Mouse (Mus musculus): ENCODE data around the gene Tln1. TPM values are rescaled to one million over a fixed set of nuclear protein-coding genes. Genes with fewer than 3 reads are reported as not detected.
A peak's percentile ranks its signal among the peaks of the same experiment; 100 is the strongest.
"Not testable (repeated sequence)": the region's sequence is repeated elsewhere in the genome, so short reads cannot be mapped to it uniquely, and the experiment has no call there.

Tln1 gene
- 42.1 and 48.8 TPM in 2 replicates for polyA plus RNA-seq (2014; fragmentation: Nextera tagmentation; extraction: Ambion mirVana)

DNA sequence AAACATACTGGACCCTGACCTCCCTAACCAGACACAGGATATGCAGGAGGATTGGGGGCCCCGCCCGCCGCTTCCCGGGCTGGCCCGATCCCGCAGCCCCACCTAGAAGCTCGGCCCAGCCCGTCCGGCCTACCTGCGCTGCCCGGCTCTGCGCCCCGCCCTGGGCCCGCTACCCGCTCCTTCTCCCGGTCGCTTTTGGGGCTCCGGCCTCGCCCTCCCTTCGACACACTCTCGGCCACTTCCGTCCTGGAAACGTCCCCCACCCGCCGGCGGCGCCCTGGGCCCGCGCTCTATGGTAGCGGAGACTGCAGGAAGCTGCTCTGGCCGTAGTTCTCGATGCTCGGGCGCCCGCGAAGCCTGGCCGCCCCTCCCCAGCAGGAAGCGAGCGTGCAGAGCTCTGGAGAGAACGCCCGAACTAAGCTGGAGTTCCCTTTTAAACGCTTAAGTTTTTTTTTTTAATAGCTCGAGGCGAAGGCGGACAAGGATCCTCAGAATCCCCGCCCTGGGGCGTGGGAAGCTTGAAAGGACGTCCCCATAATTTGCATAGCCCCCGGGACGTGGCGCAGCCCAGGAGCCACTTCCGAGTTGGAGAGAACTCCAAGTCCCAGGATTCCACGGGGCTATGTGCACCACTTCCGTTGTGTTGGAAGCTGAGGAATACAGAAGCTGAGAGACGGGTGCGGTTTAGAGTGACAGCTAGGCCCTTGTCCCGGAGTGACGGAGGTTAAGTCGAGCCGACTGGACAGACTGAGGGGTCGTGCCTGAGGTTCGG is at the start of gene Tln1, which contains the start of gene Creb3:
Tln1 (minus strand) TSS at position 695 of the 772 bp plus-strand sequence.
Creb3 (plus strand) TSS at position 336 of the 772 bp plus-strand sequence.
- under 1% methylated on average over 62 of the region's 62 CpGs for WGBS
- H3K27me3 ChIP-seq (ENCODE audit: control insufficient read depth, insufficient read depth, low read length) = no peaks in the 10 kb centered on the region
- ATAC-seq (ENCODE audit: insufficient read depth, low FRiP score, low TSS enrichment) (peak; percentile 94), DNase-seq (ENCODE audit: low spot score) (peak; percentile 95)
- H3K27ac ChIP-seq (ENCODE audit: low read depth, low read length) = peak within 1 kb of the TSS; percentile 91
- peak within 1 kb of the TSS; percentile 69 for H3K4me2 ChIP-seq (ENCODE audit: low read depth)
- H3K36me3 ChIP-seq (ENCODE audit: control insufficient read depth, insufficient read depth, low read length) = peaks cover 9% of the 10 kb centered on the region
- peaks cover 38% of the 10 kb centered on the region for H3K4me1 ChIP-seq (ENCODE audit: control insufficient read depth, insufficient read depth, low read length)
- H3K4me3 ChIP-seq (ENCODE audit: low read depth, low read length) = peak within 1 kb of the TSS; percentile 89
- H3K9me3 ChIP-seq (ENCODE audit: control insufficient read depth, low read length) = no peaks in the 10 kb centered on the region
- peak within 1 kb of the TSS; percentile 95 for H3K9ac ChIP-seq (ENCODE audit: low read length)

- no peaks in the 10 kb centered on the region for H3K4me1 ChIP-seq (ENCODE audit: control insufficient read depth, insufficient read depth, low read length)
- H3K27ac ChIP-seq (ENCODE audit: low read depth, low read length) = no peak overlapping the region
- H3K9ac ChIP-seq (ENCODE audit: low read length) = no peak overlapping the region
- DNase-seq (ENCODE audit: low spot score) (no peak), ATAC-seq (ENCODE audit: insufficient read depth, low FRiP score, low TSS enrichment) (no peak)
- H3K27me3 ChIP-seq (ENCODE audit: control insufficient read depth, insufficient read depth, low read length) = no peaks in the 10 kb centered on the region
- 80% methylated on average over 9 of the region's 9 CpGs for WGBS
- H3K9me3 ChIP-seq (ENCODE audit: control insufficient read depth, low read length) = no peaks in the 10 kb centered on the region
- no peak overlapping the region for H3K4me3 ChIP-seq (ENCODE audit: low read depth, low read length)
- no peak overlapping the region for H3K4me2 ChIP-seq (ENCODE audit: low read depth)
- H3K36me3 ChIP-seq (ENCODE audit: control insufficient read depth, insufficient read depth, low read length) = no peaks in the 10 kb centered on the region
These were observed 42.5 kb upstream of the Tln1 start for GRCm38 (mm10) chr4:43604751-43605685.

- no peak for ATAC-seq (ENCODE audit: insufficient read depth, low FRiP score, low TSS enrichment)
- H3K9ac ChIP-seq (ENCODE audit: low read length) = no peak overlapping the region
- WGBS = 63% methylated on average over 3 of the region's 3 CpGs
- DNase-seq (ENCODE audit: low spot score) = no peak
- H3K27ac ChIP-seq (ENCODE audit: low read depth, low read length) = no peak overlapping the region
- no peaks in the 10 kb centered on the region for H3K27me3 ChIP-seq (ENCODE audit: control insufficient read depth, insufficient read depth, low read length)
- no peaks in the 10 kb centered on the region for H3K9me3 ChIP-seq (ENCODE audit: control insufficient read depth, low read length)
- no peaks in the 10 kb centered on the region for H3K36me3 ChIP-seq (ENCODE audit: control insufficient read depth, insufficient read depth, low read length)
- H3K4me1 ChIP-seq (ENCODE audit: control insufficient read depth, insufficient read depth, low read length) = no peaks in the 10 kb centered on the region
- no peak overlapping the region for H3K4me2 ChIP-seq (ENCODE audit: low read depth)
- no peak overlapping the region for H3K4me3 ChIP-seq (ENCODE audit: low read depth, low read length)
These were observed 41.6 kb upstream of the Tln1 start for GRCm38 (mm10) chr4:43604099-43604498.

GRCm38 (mm10) chr4:43600195-43600934 is 37.9 kb upstream of the Tln1 start:
- H3K27ac ChIP-seq (ENCODE audit: low read depth, low read length) = no peak overlapping the region
- H3K27me3 ChIP-seq (ENCODE audit: control insufficient read depth, insufficient read depth, low read length) = no peaks in the 10 kb centered on the region
- no peak overlapping the region for H3K9ac ChIP-seq (ENCODE audit: low read length)
- ATAC-seq (ENCODE audit: insufficient read depth, low FRiP score, low TSS enrichment) (no peak), DNase-seq (ENCODE audit: low spot score) (no peak)
- H3K36me3 ChIP-seq (ENCODE audit: control insufficient read depth, insufficient read depth, low read length) = no peaks in the 10 kb centered on the region
- H3K4me1 ChIP-seq (ENCODE audit: control insufficient read depth, insufficient read depth, low read length) = no peaks in the 10 kb centered on the region
- H3K4me3 ChIP-seq (ENCODE audit: low read depth, low read length) = no peak overlapping the region
- 85% methylated on average over 9 of the region's 9 CpGs for WGBS
- H3K9me3 ChIP-seq (ENCODE audit: control insufficient read depth, low read length) = no peaks in the 10 kb centered on the region
- no peak overlapping the region for H3K4me2 ChIP-seq (ENCODE audit: low read depth)

DNA sequence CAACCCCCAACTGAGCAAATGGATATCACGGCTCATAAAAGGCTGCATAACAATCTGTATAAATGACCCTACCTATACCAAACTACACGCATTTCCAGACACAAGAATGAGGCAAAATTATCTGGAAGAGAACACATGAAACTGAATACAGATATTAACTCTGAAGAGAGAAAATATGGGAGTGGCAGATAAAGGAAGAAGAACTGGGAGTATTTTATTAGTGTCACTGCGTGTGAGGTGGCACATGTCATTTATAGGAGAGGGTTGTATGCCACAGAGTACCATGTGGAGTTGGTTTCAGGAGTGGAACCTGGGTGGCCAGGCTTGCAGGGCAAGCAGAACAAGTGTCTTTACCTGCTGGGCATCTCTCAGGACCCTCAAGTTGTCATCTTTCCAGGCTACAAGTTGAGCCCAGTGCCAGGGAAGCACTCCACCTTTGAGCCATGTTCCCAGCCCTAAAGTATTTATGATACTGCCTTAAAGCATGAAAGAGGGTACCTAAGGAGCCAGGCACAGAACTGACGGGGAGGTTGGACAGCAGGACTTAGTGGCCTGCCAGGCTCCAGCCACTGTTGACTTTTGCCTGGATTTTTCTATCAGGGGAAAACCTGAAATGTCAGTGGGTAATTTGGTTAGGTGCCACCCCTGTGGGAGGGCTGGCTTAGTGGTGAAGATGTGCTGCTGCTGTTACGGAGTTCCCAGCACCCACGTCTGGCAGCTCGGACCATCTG is 36.3 kb upstream of the Tln1 start:
- ATAC-seq (ENCODE audit: insufficient read depth, low FRiP score, low TSS enrichment) (no peak), DNase-seq (ENCODE audit: low spot score) (no peak)
- 84% methylated on average over 7 of the region's 7 CpGs for whole genome bisulfite sequencing
- Histone ChIP-seq H3K4me2 (ENCODE audit: low read depth) (no peak overlapping the region), H3K4me3 (ENCODE audit: low read depth, low read length) (no peak overlapping the region), H3K9ac (ENCODE audit: low read length) (no peak overlapping the region), H3K27ac (ENCODE audit: low read depth, low read length) (no peak overlapping the region), H3K36me3 (ENCODE audit: control insufficient read depth, insufficient read depth, low read length) (no peaks in the 10 kb centered on the region), H3K4me1 (ENCODE audit: control insufficient read depth, insufficient read depth, low read length) (no peaks in the 10 kb centered on the region), H3K27me3 (ENCODE audit: control insufficient read depth, insufficient read depth, low read length) (no peaks in the 10 kb centered on the region), H3K9me3 (ENCODE audit: control insufficient read depth, low read length) (no peaks in the 10 kb centered on the region)

DNA sequence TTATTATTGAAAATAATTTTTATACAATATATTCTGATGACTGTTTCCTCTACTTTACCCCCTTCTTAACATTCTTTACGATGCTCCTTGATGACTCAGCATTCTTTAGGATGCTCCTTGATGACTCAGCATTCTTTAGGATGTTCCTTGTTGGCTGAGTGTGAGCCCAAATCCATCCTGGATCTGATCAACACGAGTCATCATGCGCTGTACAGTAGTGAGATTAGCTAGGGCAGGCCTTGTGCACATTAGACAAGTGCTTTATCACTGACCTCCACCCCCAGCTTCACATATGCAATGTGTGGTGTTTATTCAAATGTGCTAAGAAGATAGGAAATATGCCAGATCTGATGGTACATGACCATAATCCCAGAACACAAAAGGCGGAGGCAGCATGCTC is 35.7 kb upstream of the Tln1 start:
- 85% methylated on average over 4 of the region's 4 CpGs for WGBS
- no peak overlapping the region for H3K4me3 ChIP-seq (ENCODE audit: low read depth, low read length)
- H3K36me3 ChIP-seq (ENCODE audit: control insufficient read depth, insufficient read depth, low read length) = no peaks in the 10 kb centered on the region
- H3K27ac ChIP-seq (ENCODE audit: low read depth, low read length) = no peak overlapping the region
- no peaks in the 10 kb centered on the region for H3K4me1 ChIP-seq (ENCODE audit: control insufficient read depth, insufficient read depth, low read length)
- no peak for DNase-seq (ENCODE audit: low spot score)
- no peak overlapping the region for H3K9ac ChIP-seq (ENCODE audit: low read length)
- H3K4me2 ChIP-seq (ENCODE audit: low read depth) = no peak overlapping the region
- ATAC-seq (ENCODE audit: insufficient read depth, low FRiP score, low TSS enrichment) = no peak
- H3K9me3 ChIP-seq (ENCODE audit: control insufficient read depth, low read length) = no peaks in the 10 kb centered on the region
- H3K27me3 ChIP-seq (ENCODE audit: control insufficient read depth, insufficient read depth, low read length) = no peaks in the 10 kb centered on the region

DNA sequence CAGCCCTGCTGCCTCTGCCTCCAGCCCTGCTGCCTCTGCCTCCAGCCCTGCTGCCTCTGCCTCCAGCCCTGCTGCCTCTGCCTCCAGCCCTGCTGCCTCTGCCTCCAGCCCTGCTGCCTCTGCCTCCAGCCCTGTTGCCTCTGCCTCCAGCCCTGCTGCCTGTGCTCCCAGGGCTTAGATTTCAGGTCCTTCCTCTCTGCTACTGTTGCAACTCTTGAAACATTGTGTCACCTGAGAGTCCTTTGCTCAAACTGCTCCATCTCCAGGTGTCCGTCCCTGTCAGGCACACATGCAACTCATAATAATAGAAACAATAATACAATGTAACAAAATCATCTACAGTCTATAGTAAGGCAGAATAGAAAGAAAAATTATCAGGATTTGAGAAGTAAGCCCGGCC is 34.1 kb upstream of the Tln1 start:
- WGBS = 87% methylated on average over 2 of the region's 2 CpGs
- not testable (repeated sequence) for H3K4me1 ChIP-seq (ENCODE audit: control insufficient read depth, insufficient read depth, low read length); H3K27ac ChIP-seq (ENCODE audit: low read depth, low read length); H3K4me3 ChIP-seq (ENCODE audit: low read depth, low read length); ATAC-seq (ENCODE audit: insufficient read depth, low FRiP score, low TSS enrichment); H3K4me2 ChIP-seq (ENCODE audit: low read depth); DNase-seq (ENCODE audit: low spot score); H3K9ac ChIP-seq (ENCODE audit: low read length); H3K36me3 ChIP-seq (ENCODE audit: control insufficient read depth, insufficient read depth, low read length); H3K27me3 ChIP-seq (ENCODE audit: control insufficient read depth, insufficient read depth, low read length); H3K9me3 ChIP-seq (ENCODE audit: control insufficient read depth, low read length)

DNA sequence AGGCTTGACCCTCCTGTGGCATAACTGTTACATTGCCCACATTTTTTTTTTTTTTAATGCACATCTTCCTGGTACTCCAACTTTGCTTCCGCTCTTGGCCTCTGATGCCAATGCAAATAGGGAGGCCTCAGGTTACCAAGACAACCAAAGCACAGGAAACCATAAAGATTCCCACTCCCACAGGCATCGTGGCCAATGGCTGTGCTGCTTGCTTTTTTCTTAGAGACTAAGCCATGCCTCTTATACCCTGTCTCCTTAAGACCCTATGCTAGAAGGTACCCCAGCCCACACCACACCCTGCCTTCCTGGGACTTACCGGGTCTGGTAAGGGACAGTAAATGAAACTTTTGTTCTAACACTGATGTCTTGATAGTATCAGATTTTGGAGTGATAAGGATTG is 31.0 kb upstream of the Tln1 start:
- no peaks in the 10 kb centered on the region for H3K9me3 ChIP-seq (ENCODE audit: control insufficient read depth, low read length)
- WGBS = 61% methylated on average over 3 of the region's 3 CpGs
- no peak overlapping the region for H3K4me2 ChIP-seq (ENCODE audit: low read depth)
- no peaks in the 10 kb centered on the region for H3K36me3 ChIP-seq (ENCODE audit: control insufficient read depth, insufficient read depth, low read length)
- H3K4me3 ChIP-seq (ENCODE audit: low read depth, low read length) = no peak overlapping the region
- H3K27me3 ChIP-seq (ENCODE audit: control insufficient read depth, insufficient read depth, low read length) = no peaks in the 10 kb centered on the region
- no peaks in the 10 kb centered on the region for H3K4me1 ChIP-seq (ENCODE audit: control insufficient read depth, insufficient read depth, low read length)
- H3K9ac ChIP-seq (ENCODE audit: low read length) = no peak overlapping the region
- H3K27ac ChIP-seq (ENCODE audit: low read depth, low read length) = no peak overlapping the region
- ATAC-seq (ENCODE audit: insufficient read depth, low FRiP score, low TSS enrichment) (no peak), DNase-seq (ENCODE audit: low spot score) (no peak)
